Mouse (Mus musculus) liver, adult 2 months (tissue): ENCODE results near the gene Trpm1.

Experiments used
- CTCF ChIP-seq: fragments of 200-500 bp; IDR thresholded peaks from 2 replicates; pipeline ENCODE4 v1.5.1; 2011; ENCODE audit warnings: low read depth, low read length, control low read depth
- POLR2A ChIP-seq: fragments of 200-500 bp; IDR thresholded peaks from 2 replicates; pipeline ENCODE4 v1.6.1; 2011; ENCODE audit warnings: low read length, control low read depth; ENCODE audit not compliant: insufficient read depth; ENCODE audit errors: extremely low read depth

- no peak for TF ChIP-seq POLR2A
- TF ChIP-seq CTCF = no peak
These were observed 3.5 kb downstream of the Trpm1 start for GRCm38 (mm10) chr7:64156918-64157690.
